ENCODE assay signal across 9 mouse cellular contexts in genomic region chr9:63968592-63968991, GRCm38 (mm10). TPM values are rescaled to one million over a fixed set of nuclear protein-coding genes. Genes with fewer than 3 reads are reported as not detected.
DNase-seq lines count a peak whose midpoint lies in the region; ATAC-seq lines count a peak whose summit lies in the region.
"Had no signal": no experiment of that assay in that cellular context is flagged by ENCODE, and none has a peak within 500 bp of the region (broad histone marks: within the 10 kb centered on the region; RNA-seq: fewer than 3 reads in every experiment).

No protein-coding gene starts in this region.

- H3K27me3 ChIP-seq in heart, embryonic 13.5 days (replicated peaks) = no peaks in the 10 kb centered on the region
- no peaks in the 10 kb centered on the region for H3K27me3 ChIP-seq in lung, embryonic 15.5 days

- H3K4me3 ChIP-seq in heart, embryonic 13.5 days = peak overlapping the region; percentile 22
- no peak overlapping the region for H3K4me3 ChIP-seq in lung, embryonic 15.5 days

- H3K4me1 ChIP-seq in heart, embryonic 13.5 days = peaks cover 99% of the 10 kb centered on the region
- H3K4me1 ChIP-seq in lung, embryonic 15.5 days = peaks cover 98% of the 10 kb centered on the region

- no peaks in the 10 kb centered on the region for H3K9me3 ChIP-seq in heart, embryonic 13.5 days
- H3K9me3 ChIP-seq in lung, embryonic 15.5 days = no peaks in the 10 kb centered on the region

- H3K27ac ChIP-seq in heart, embryonic 13.5 days (replicated peaks) = peak overlapping the region; percentile 95
- H3K27ac ChIP-seq in lung, embryonic 15.5 days = peak overlapping the region; percentile 93
- H3K27ac ChIP-seq: macrophage had no signal

- H3K36me3 ChIP-seq in heart, embryonic 13.5 days = peaks cover 16% of the 10 kb centered on the region
- no peaks in the 10 kb centered on the region for H3K36me3 ChIP-seq in lung, embryonic 15.5 days

- DNase-seq in Muller cell, postnatal 12 days (ENCODE audit: inconsistent ontology term) = peak; percentile 91
- peak; percentile 95 for DNase-seq in adrenal gland, postnatal 36 days
- DNase-seq in fibroblast of lung, adult 2 months (ENCODE audit: low read depth) = peak; percentile 81
- DNase-seq in kidney, postnatal 10 days = peak; percentile 96
- DNase-seq in testis, postnatal 10 days (ENCODE audit: low spot score) = peak; percentile 92
- no peak for DNase-seq in yolk sac, embryonic 10.5 days (ENCODE audit: low spot score)

- peak; percentile 75 for ATAC-seq in heart, embryonic 13.5 days (ENCODE audit: extremely low read depth, insufficient number of reproducible peaks, low FRiP score, low TSS enrichment)
- ATAC-seq in lung, embryonic 15.5 days (ENCODE audit: borderline replicate concordance, extremely low read depth, low FRiP score, low TSS enrichment) = peak; percentile 53

- 18% methylated on average over 9 of the region's 9 CpGs for WGBS in heart, embryonic 13.5 days
- 12% methylated on average over 9 of the region's 9 CpGs for WGBS in lung, embryonic 15.5 days

- peak overlapping the region; percentile 52 for H3K4me2 ChIP-seq in heart, embryonic 13.5 days
- H3K4me2 ChIP-seq in lung, embryonic 15.5 days = peak overlapping the region; percentile 14; the same call in 1 of the 2 replicates

- peak overlapping the region; percentile 68 for H3K9ac ChIP-seq in heart, embryonic 13.5 days
- H3K9ac ChIP-seq in lung, embryonic 15.5 days = no peak overlapping the region

RNA-seq across cellular contexts. Expression of gene Smad6, which starts 53.3 kb away (rescaled TPM):
- total RNA-seq in adrenal gland, postnatal 36 days (2021) = 10 to 100 TPM in 1 of 2 experiments, 1 to 10 TPM in 1; 6.3 to 12.7 TPM
- polyA plus RNA-seq in heart, embryonic 13.5 days (2015; fragmentation: Nextera tagmentation; extraction: Ambion mirVana) = 18.5 and 19.3 TPM in 2 replicates
- 13.2 and 14.1 TPM in 2 replicates for polyA plus RNA-seq in lung, embryonic 15.5 days (2015; fragmentation: Nextera tagmentation; extraction: Ambion mirVana)
